Mouse (Mus musculus): ENCODE measurements at regions not wholly inside any gene's neighbourhood (a gene's known extent, or its start where the extent isn't known, plus 50 kb on each side); places are given as distances from the start of the nearest gene placed in this dataset.
"Not testable (repeated sequence)": the region's sequence is repeated elsewhere in the genome, so short reads cannot be mapped to it uniquely, and the experiment has no call there.

GRCm38 (mm10) chr3:8017489-8017888 lies 1397.2 kb upstream of the 1700008P02Rik start:
- 78% methylated on average over 3 of the region's 3 CpGs for WGBS
- 0 out of 2 replicates have a peak, but pooled peaks have one; percentile 62 for ATAC-seq (replicated peaks)
- Histone ChIP-seq H3K36me3 (replicated peaks) (no peaks in the 10 kb centered on the region), H3K27me3 (replicated peaks) (no peaks in the 10 kb centered on the region), H3K4me3 (no peak overlapping the region), H3K4me2 (no peak overlapping the region), H3K4me1 (peaks cover 7% of the 10 kb centered on the region; the same call in 1 of the 2 replicates), H3K9me3 (no peaks in the 10 kb centered on the region), H3K9ac (no peak overlapping the region), H3K27ac (peak overlapping the region; percentile 54)

- Histone ChIP-seq H3K27me3 (replicated peaks) (no peaks in the 10 kb centered on the region), H3K9me3 (no peaks in the 10 kb centered on the region), H3K4me2 (no peak overlapping the region), H3K4me3 (no peak overlapping the region), H3K36me3 (replicated peaks) (no peaks in the 10 kb centered on the region), H3K27ac (peak overlapping the region; percentile 40), H3K9ac (no peak overlapping the region), H3K4me1 (peaks cover 7% of the 10 kb centered on the region; the same call in 1 of the 2 replicates)
- peak; percentile 91 for ATAC-seq (replicated peaks)
These were observed 1396.7 kb upstream of the 1700008P02Rik start for GRCm38 (mm10) chr3:8016945-8017344.

GRCm38 (mm10) chr3:8009966-8010365 lies 1389.7 kb upstream of the 1700008P02Rik start:
- no peaks in the 10 kb centered on the region for H3K36me3 ChIP-seq (replicated peaks)
- H3K4me3 ChIP-seq = no peak overlapping the region
- no peak for ATAC-seq (replicated peaks)
- H3K4me1 ChIP-seq = no peaks in the 10 kb centered on the region
- no peaks in the 10 kb centered on the region for H3K27me3 ChIP-seq (replicated peaks)
- H3K27ac ChIP-seq = no peak overlapping the region
- 89% methylated on average over 4 of the region's 4 CpGs for WGBS
- H3K9ac ChIP-seq = no peak overlapping the region
- H3K4me2 ChIP-seq = no peak overlapping the region
- H3K9me3 ChIP-seq = no peaks in the 10 kb centered on the region

- H3K4me3 ChIP-seq = no peak overlapping the region
- WGBS = 84% methylated on average over 10 of the region's 10 CpGs
- H3K27me3 ChIP-seq (replicated peaks) = no peaks in the 10 kb centered on the region
- no peak overlapping the region for H3K9ac ChIP-seq
- H3K27ac ChIP-seq = no peak overlapping the region
- ATAC-seq (replicated peaks) = no peak
- no peaks in the 10 kb centered on the region for H3K9me3 ChIP-seq
- H3K4me2 ChIP-seq = no peak overlapping the region
- H3K4me1 ChIP-seq = no peaks in the 10 kb centered on the region
- H3K36me3 ChIP-seq (replicated peaks) = no peaks in the 10 kb centered on the region
These were observed 1386.6 kb upstream of the 1700008P02Rik start for GRCm38 (mm10) chr3:8006708-8007395.

- no peaks in the 10 kb centered on the region for H3K27me3 ChIP-seq (replicated peaks)
- no peak overlapping the region for H3K9ac ChIP-seq
- no peaks in the 10 kb centered on the region for H3K9me3 ChIP-seq
- no peak overlapping the region for H3K27ac ChIP-seq
- H3K36me3 ChIP-seq (replicated peaks) = no peaks in the 10 kb centered on the region
- no peak overlapping the region for H3K4me2 ChIP-seq
- no peaks in the 10 kb centered on the region for H3K4me1 ChIP-seq
- H3K4me3 ChIP-seq = no peak overlapping the region
- 84% methylated on average over 5 of the region's 5 CpGs for whole genome bisulfite sequencing
- ATAC-seq (replicated peaks) = no peak
These were observed 1386.0 kb upstream of the 1700008P02Rik start for GRCm38 (mm10) chr3:8006273-8006672.

GRCm38 (mm10) chr3:8005684-8006083 lies 1385.4 kb upstream of the 1700008P02Rik start:
- not testable (repeated sequence) for H3K36me3 ChIP-seq (replicated peaks)

GRCm38 (mm10) chr3:8004271-8004670 lies 1384.0 kb upstream of the 1700008P02Rik start:
- no peaks in the 10 kb centered on the region for H3K9me3 ChIP-seq
- no peak for ATAC-seq (replicated peaks)
- WGBS = 96% methylated on average over 1 of the region's 1 CpGs
- H3K4me2 ChIP-seq = no peak overlapping the region
- H3K4me3 ChIP-seq = no peak overlapping the region
- no peak overlapping the region for H3K9ac ChIP-seq
- no peaks in the 10 kb centered on the region for H3K4me1 ChIP-seq
- no peak overlapping the region for H3K27ac ChIP-seq
- H3K36me3 ChIP-seq (replicated peaks) = no peaks in the 10 kb centered on the region
- H3K27me3 ChIP-seq (replicated peaks) = no peaks in the 10 kb centered on the region

More at GRCm38 (mm10) chr3:8005684-8006083, 1385.4 kb upstream of the 1700008P02Rik start:
- not testable (repeated sequence) for H3K27me3 ChIP-seq (replicated peaks); H3K9ac ChIP-seq; H3K9me3 ChIP-seq; H3K4me2 ChIP-seq; H3K4me1 ChIP-seq; ATAC-seq (replicated peaks); H3K4me3 ChIP-seq; H3K27ac ChIP-seq
- WGBS = 62% methylated on average over 2 of the region's 2 CpGs

- Histone ChIP-seq H3K36me3 (replicated peaks) (no peaks in the 10 kb centered on the region), H3K4me3 (no peak overlapping the region), H3K4me1 (no peaks in the 10 kb centered on the region), H3K4me2 (no peak overlapping the region), H3K9ac (no peak overlapping the region), H3K9me3 (no peaks in the 10 kb centered on the region), H3K27me3 (replicated peaks) (no peaks in the 10 kb centered on the region), H3K27ac (no peak overlapping the region)
- WGBS = 87% methylated on average over 4 of the region's 4 CpGs
- ATAC-seq (replicated peaks) = no peak
These were observed 1380.8 kb upstream of the 1700008P02Rik start for GRCm38 (mm10) chr3:8001027-8001426.

- no peaks in the 10 kb centered on the region for H3K4me1 ChIP-seq
- H3K9ac ChIP-seq = no peak overlapping the region
- WGBS = 90% methylated on average over 2 of the region's 2 CpGs
These were observed 1372.1 kb upstream of the 1700008P02Rik start for GRCm38 (mm10) chr3:7992322-7992721.

GRCm38 (mm10) chr3:7973287-7973686 lies 1353.0 kb upstream of the 1700008P02Rik start:
- Histone ChIP-seq H3K9ac (no peak overlapping the region), H3K36me3 (replicated peaks) (no peaks in the 10 kb centered on the region), H3K4me2 (no peak overlapping the region), H3K27me3 (replicated peaks) (no peaks in the 10 kb centered on the region), H3K4me1 (no peaks in the 10 kb centered on the region), H3K4me3 (no peak overlapping the region), H3K27ac (no peak overlapping the region), H3K9me3 (no peaks in the 10 kb centered on the region)
- ATAC-seq (replicated peaks) = no peak
- WGBS = 71% methylated on average over 3 of the region's 3 CpGs

More at GRCm38 (mm10) chr3:7992322-7992721, 1372.1 kb upstream of the 1700008P02Rik start:
- Histone ChIP-seq H3K4me3 (no peak overlapping the region), H3K27ac (no peak overlapping the region), H3K36me3 (replicated peaks) (no peaks in the 10 kb centered on the region), H3K27me3 (replicated peaks) (no peaks in the 10 kb centered on the region), H3K4me2 (no peak overlapping the region), H3K9me3 (no peaks in the 10 kb centered on the region)
- no peak for ATAC-seq (replicated peaks)

GRCm38 (mm10) chr3:7953911-7954310 lies 1333.7 kb upstream of the 1700008P02Rik start:
- WGBS = 88% methylated on average over 1 of the region's 1 CpGs
- no peak overlapping the region for H3K4me2 ChIP-seq
- H3K9ac ChIP-seq = no peak overlapping the region
- no peaks in the 10 kb centered on the region for H3K4me1 ChIP-seq
- no peaks in the 10 kb centered on the region for H3K27me3 ChIP-seq (replicated peaks)
- no peak overlapping the region for H3K27ac ChIP-seq
- no peaks in the 10 kb centered on the region for H3K36me3 ChIP-seq (replicated peaks)
- no peaks in the 10 kb centered on the region for H3K9me3 ChIP-seq
- H3K4me3 ChIP-seq = no peak overlapping the region
- no peak for ATAC-seq (replicated peaks)

GRCm38 (mm10) chr3:7943646-7944381 lies 1323.6 kb upstream of the 1700008P02Rik start:
- Histone ChIP-seq H3K4me3 (no peak overlapping the region), H3K4me1 (no peaks in the 10 kb centered on the region), H3K4me2 (no peak overlapping the region), H3K36me3 (replicated peaks) (no peaks in the 10 kb centered on the region), H3K9me3 (no peaks in the 10 kb centered on the region), H3K9ac (no peak overlapping the region), H3K27me3 (replicated peaks) (no peaks in the 10 kb centered on the region), H3K27ac (no peak overlapping the region)
- 67% methylated on average over 8 of the region's 8 CpGs for WGBS
- peak; percentile 72 for ATAC-seq (replicated peaks)

All from midbrain, embryonic 15.5 days (tissue).